Mouse (Mus musculus) common myeloid progenitor, adult 5-6 weeks (primary cell): Measurements from ENCODE around the gene Plcd4. TPM values are rescaled to one million over a fixed set of nuclear protein-coding genes. Genes with fewer than 3 reads are reported as not detected.
"Not testable (repeated sequence)": the region's sequence is repeated elsewhere in the genome, so short reads cannot be mapped to it uniquely, and the experiment has no call there.

Source experiments
- ATAC-seq: replicated peaks from 2 replicates; pipeline ENCODE4 v1.8.0; 2016; ENCODE audit warnings: low read depth, mild to moderate bottlenecking, moderate TSS enrichment, inconsistent platforms; ENCODE audit not compliant: poor library complexity, severe bottlenecking
- total RNA-seq: library from RNA; stranded (forward); fragments of 200-1000, 187-1606 nt; gene quantifications from 2 replicates; pipeline ENCODE4 v1.2.3, GENCODE M21; 2017

Gene Plcd4
- total RNA-seq: 0.09 and 0.19 TPM in 2 replicates

DNA sequence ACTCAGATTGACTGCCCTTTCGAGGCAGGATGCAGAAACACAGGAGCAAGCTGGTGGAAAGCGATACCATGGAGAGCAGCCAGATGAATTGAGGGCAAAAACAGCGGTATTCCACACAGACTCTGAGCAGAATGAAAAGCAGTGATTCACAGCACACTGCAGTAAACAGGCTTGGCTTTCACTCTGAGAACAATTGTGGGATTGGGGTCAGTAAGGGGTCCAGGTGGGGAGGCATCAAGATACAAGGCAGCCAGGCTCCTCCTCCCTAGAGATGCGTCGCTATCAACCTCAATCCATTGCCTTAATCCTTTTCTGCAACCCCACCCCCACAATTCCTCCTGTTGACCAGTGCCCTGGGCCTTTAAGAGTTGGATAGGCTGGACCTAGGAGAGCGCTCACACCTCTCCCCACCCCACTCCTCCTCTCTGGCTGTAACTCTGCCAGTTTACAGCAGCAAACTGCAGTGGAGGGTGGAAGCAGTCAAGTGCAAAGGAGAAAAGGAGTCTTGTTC, at the start of gene Plcd4:
Gene Plcd4 (plus strand): TSS at position 438 of the 511 bp plus-strand sequence.
- no peak for ATAC-seq

DNA sequence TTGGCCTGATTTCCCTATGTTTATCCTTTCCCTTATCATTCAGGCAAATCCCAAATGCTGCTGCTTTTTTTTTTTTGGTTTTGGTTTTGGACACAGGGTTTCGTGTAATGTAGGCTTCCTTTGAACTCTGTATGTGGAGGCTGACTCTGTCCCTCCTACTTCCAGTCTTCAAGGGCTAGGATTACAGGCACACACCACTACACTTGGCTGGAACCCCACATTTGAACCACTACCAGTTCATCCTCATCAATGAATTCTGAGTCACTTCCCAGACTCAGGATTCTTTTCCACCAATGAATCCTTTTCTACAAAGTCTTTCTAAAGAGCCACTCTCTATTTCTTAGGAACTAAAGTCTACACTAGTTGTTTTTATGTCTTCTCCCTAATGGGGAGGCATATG, 41.6 kb upstream of the Plcd4 start:
- no peak for ATAC-seq

GRCm38 (mm10) chr1:74505393-74505720, 37.3 kb upstream of the Plcd4 start:
- ATAC-seq: peak; percentile 22

GRCm38 (mm10) chr1:74505721-74506464, 36.8 kb upstream of the Plcd4 start, which contains the start of gene Cnot9:
Gene Cnot9, plus strand, starts transcription at chr1:74506058.
- ATAC-seq: peak; percentile 93

GRCm38 (mm10) chr1:74506471-74506881, 36.2 kb upstream of the Plcd4 start:
- ATAC-seq: peak; percentile 15; the same call in 1 of the 2 replicates

- ATAC-seq: no peak
Observed at GRCm38 (mm10) chr1:74507780-74508179, 34.9 kb upstream of the Plcd4 start.

DNA sequence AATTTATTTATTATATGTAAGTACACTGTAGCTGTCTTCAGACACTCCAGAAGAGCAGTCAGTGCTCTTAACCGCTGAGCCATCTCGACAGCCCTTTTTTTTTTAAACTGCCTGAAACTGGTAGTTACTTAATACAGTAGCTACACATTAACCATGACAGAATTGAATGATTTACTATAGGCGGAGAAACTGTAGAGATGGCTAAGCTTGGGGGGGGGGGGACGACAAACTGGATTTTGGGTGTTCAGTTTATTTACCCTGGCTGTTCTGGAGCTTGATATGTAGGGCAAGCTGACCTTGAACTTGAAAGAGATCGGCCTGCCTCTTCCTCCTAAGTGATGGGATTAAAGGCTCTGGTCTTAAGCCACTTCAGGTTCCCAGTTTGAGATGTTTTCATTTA, 31.4 kb upstream of the Plcd4 start:
- ATAC-seq: no peak

GRCm38 (mm10) chr1:74512999-74513398, 29.7 kb upstream of the Plcd4 start:
- ATAC-seq: not testable (repeated sequence)

DNA sequence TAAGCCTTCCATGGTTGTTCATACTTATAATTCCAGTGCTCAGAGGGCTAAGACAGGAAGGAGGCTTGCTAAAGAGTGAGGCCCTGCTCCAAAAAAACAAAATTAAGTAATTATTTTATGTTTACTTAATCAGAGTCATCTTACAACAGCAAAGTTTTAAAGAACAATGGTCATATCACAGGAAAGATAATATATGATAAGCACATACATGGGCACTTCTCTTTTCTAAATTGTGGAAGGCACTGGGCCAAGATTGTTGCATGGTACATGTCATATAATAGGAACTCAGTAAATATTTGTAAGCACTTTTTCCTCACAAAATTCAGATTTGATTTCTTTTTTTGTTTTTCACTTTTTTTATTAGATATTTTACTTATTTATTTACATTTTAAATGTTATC, 22.8 kb upstream of the Plcd4 start:
- ATAC-seq: no peak

DNA sequence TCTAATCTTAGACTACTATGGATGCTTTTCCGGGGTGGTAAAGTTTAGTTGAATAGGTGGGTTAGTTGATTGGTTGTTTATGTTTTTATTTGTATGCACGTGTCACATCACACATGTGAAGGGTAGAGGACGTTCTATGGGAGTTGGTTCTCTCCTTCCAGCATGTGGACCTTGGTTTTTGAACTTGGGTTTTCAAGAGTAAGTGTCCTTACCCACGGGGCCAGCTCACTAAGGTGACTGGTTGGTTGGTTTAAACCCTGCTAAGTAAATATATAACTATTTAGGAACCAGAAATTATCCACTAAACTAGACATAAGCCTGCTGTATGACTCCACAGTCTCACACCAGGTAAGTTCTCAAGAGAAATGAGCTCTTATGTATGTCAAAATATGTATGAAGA, 17.9 kb upstream of the Plcd4 start:
- ATAC-seq: no peak

- ATAC-seq: no peak
Observed at GRCm38 (mm10) chr1:74528589-74528988, 14.1 kb upstream of the Plcd4 start.

DNA sequence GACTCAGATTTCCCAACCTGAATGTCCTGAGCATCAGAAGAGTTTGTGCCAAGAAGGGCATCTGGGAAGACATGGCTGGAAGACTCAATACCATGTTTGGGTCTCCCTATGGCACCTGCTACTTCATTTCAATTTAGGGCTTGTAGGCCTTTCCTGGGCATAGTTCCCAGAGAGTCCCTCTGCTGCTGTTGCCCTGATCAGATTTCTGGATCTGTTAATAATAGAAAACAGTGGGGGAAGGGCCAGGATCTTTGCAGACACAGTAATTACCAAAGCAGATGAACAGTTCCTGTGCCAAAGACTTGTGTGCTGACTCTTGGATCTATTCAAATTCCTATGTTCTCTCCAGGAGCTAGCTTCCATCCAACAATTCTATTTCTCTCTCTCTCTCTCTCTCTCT, 4.0 kb upstream of the Plcd4 start:
- ATAC-seq: no peak

GRCm38 (mm10) chr1:74544184-74544583, 1.5 kb downstream of the Plcd4 start, which contains the start of gene Usp37:
Gene Usp37, minus strand, starts transcription at chr1:74544284.
- no peak for ATAC-seq

GRCm38 (mm10) chr1:74559061-74559460, 16.4 kb downstream of the Plcd4 start:
- no peak for ATAC-seq

DNA sequence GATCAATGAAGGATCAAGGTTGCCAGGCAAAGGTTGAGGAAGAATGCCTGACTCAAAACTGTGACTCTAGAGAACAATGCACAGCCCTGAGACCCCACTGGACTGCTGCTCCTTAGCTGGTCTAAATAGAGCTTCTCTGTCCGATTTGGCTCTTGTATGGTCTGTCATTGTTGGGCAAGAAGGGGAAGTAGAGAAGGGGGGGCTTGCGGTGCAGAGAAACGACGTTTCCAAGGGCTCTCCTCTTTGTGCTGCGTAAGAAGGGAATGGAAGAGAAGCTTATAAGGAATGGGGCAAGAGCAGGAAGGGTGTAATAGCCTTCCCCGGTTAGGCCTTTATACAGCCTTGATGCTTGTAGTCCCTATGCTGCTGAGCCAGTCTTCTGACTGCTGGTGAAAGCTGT, 23.1 kb downstream of the Plcd4 start:
- 0 out of 2 replicates have a peak, but pooled peaks have one; percentile 29 for ATAC-seq

GRCm38 (mm10) chr1:74569739-74570719, 27.3 kb downstream of the Plcd4 start:
- no peak for ATAC-seq

DNA sequence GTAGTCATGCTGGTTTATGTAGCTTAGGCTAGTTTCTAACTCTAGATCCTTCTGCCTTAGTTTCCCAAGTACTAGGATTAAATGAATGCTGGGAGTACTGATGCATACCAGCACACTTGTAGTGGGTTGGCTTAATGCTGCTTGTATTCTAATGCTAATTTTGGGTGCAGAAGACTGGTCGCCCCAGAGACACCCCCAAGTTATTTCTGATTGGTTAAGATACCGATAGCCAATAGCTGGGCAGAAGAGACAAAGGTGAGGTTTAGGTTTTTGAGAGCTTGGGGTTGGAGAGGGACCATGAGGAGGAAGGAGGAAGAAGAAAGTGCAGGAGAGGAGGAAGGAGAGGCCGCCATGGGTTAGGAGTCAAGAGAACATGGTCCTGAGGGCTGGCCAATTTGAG, 39.9 kb downstream of the Plcd4 start:
- ATAC-seq: no peak

DNA sequence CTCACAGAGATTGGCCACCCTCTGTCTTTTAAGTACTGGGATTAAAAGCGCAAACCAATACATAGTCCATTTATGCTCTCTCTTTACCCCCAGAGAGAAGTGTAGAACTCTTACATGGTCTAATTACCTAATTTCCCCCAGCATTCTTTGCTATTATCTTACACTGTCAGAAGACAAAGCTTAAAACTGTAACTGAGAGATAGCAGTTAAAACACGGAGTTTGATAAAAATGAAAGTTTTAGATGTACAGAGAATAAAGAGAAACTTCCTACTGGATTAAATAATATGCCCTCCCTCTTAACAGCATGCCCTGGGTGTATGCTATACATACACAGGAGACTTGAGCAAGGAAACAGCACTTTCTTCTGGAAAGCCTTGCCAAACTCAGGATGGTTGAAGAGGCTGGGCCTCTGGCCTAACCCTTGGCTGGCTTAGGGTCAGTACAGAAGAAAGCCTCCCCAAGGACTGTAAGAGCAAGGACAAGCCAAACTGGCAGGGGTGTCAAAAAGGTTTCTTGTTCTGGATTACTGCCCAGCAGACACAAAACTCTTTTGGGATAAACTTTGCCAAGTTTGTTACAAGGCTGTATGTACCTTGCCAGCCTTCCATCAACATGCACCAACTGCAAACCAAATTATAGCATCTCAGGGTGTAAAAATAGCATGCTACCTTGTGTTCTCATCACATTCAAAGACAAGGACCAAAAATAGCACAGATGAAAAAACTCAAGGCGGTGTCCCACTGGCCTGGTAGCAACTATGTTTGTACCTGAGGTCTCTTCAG, 42.1 kb downstream of the Plcd4 start:
- no peak for ATAC-seq

DNA sequence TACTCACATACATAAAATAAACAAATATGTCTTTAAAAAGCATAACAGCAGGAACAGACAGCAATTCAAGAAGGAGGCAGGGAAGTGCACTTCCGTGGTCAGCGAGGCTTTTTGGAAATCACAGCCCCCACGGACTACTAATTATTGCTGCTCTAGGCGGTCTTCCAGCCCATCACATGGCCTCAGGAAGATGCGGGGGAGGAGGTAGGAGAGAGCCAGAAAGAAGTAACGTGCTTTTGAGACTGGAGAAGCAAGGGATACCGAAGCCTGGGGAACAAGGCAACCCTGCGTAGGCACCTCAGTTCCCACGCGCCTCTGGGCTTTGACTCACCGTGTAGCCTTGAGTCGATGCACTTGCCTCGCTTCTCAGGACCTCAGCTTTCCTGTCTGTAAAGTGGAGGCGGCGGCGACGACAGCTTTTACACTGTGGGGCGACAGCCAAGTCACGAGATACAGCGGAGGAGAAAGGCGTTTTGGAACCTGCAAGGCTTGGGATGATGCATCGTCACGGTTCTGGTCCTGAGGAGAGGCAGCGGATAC, 44.6 kb downstream of the Plcd4 start:
- ATAC-seq: no peak
